Mouse (Mus musculus): ENCODE measurements around the gene Fut4.

DNA sequence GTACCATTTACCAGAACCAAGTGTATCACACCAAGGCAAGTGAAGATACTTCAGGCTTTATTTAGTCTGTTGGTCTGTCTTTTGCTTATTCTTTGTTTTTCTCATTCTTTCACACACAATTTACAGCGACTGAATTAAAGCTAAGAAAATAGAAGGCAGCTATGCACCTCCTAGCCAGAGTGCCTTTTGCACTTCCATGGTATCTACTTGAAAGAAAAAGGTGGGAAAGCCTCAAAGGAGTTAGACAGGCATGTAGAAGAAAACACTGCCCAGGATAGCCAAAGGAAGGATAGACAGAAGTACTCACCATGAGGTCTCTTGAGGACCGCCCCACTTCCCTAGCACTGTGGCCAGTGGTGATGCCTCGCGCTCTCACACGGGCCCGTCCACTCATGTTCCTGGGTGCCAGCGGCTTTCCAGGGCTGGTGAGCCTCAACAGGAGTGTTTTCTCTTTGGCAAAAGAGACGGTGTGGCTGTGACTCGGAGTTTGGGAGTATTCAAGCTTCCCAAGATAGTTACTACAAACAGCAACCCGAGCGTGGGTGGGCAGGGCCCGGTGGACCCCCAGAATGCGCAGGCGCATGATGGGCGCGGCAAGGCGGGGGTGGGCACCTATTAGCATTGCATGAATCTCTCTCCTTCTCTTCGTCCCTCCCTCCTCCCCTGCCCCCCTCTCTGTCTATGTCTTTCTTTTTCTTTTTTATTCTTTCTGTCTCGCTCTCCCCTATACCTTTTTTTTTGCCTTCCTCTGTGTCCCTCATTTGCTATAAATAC, 11.9 kb downstream of the Fut4 start, which contains the start of gene Piwil4:
- no peak for TF ChIP-seq CTCF (IDR thresholded peaks at IDR 0.05 in 2 of 3, conservative IDR thresholded peaks at IDR 0.05 in 1 of 3; ENCODE audit: control insufficient read depth in 1 of 3, insufficient read depth in 1 of 3, low read depth in 2 of 3, low read length in 3 of 3, poor library complexity in 1 of 3, severe bottlenecking in 1 of 3)
- TF ChIP-seq ZMIZ1 (IDR thresholded peaks at IDR 0.05; ENCODE audit: low read depth, low read length) = no peak
- peak; percentile 49; the same call in 1 of the 2 replicates for TF ChIP-seq POLR2AphosphoS2 (IDR thresholded peaks at IDR 0.05; ENCODE audit: low read length)
- TF ChIP-seq ZNF384 (IDR thresholded peaks at IDR 0.05; ENCODE audit: low read depth, low read length) = peak; percentile 36; the same call in 1 of the 2 replicates
- TF ChIP-seq MYC (IDR thresholded peaks at IDR 0.05; ENCODE audit: low read depth, low read length) = peak; percentile 81
- TF ChIP-seq RCOR1 (IDR thresholded peaks at IDR 0.05; ENCODE audit: low read depth, low read length) = 0 out of 2 replicates have a peak, but pooled peaks have one; percentile 13
- TF ChIP-seq HCFC1 (IDR thresholded peaks at IDR 0.05; ENCODE audit: low read depth, low read length) = no peak
- peak; percentile 74 for TF ChIP-seq NELFE (IDR thresholded peaks at IDR 0.05; ENCODE audit: low read depth, low read length)
- no peak for TF ChIP-seq ELF1 (IDR thresholded peaks at IDR 0.05; ENCODE audit: low read depth, low read length)
- TF ChIP-seq ETS1 (IDR thresholded peaks at IDR 0.05; ENCODE audit: low read depth, low read length) = no peak
- no peak for TF ChIP-seq E2F4 (IDR thresholded peaks at IDR 0.05; ENCODE audit: borderline replicate concordance, low read depth, low read length)
- no peak; the same call in 1 of the 2 replicates for TF ChIP-seq TBP (IDR thresholded peaks at IDR 0.05; ENCODE audit: low read depth, low read length)
- no peak for TF ChIP-seq USF1 (IDR thresholded peaks at IDR 0.05; ENCODE audit: low read depth, low read length)
